Mouse (Mus musculus) adrenal gland (tissue): ENCODE data around the gene Nop14.
"Not testable (repeated sequence)": the region's sequence is repeated elsewhere in the genome, so short reads cannot be mapped to it uniquely, and the experiment has no call there.

Experiments used
- intact Hi-C: fragments of 180-260 bp; cut with DNase I; formaldehyde crosslinking; loops from one replicate; pipeline ENCODE4 v1.15.1; 2025

Nop14 gene

GRCm38 (mm10) chr5:34634746-34635400, 25.1 kb downstream of the Nop14 start:
- intact Hi-C loops, result loop anchor here (5.0 kb wide), 1 partner anchor 118 kb away; no protein-coding TSS in a partner anchor

DNA sequence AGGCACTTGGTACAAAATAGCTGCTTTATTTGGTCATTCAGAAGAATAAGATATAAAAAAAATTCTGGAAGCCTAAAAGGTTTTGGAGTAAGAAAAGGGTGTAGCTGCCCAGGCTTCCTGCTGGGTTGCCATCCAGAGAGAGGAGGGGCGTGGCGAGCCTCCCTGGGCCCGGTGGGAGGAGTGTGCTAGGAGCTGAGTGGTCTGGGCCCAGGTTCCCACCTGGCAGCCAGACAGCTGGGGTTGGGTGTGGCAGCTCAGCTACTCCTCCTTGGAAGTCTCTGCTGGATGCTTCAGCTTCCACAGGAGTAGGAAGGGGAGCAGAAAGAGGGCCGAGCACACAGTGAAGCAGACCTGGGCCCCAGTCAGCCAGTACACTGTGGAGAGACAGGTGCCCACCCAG, 26.3 kb downstream of the Nop14 start:
- intact Hi-C loops, result no loop called here

DNA sequence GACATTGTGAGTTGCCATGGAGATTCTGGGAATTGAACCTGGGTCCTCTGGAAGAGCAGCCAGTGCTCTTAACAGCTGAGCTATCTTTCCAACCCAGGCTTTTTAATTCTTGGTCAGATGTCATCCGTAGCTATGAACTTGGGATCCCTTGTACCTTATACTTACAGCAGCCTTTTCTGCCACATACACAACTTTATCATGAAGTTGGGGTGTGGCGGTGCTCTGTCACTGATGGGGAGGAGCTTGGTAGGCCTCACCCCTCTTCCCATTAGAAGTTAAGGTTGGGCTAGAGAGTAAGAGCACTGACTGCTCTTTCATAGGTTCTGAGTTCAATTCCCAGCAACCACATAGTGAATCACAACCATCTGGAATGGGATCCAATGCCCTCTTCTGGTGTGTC, 27.0 kb downstream of the Nop14 start:
- intact Hi-C loops, result no loop called here

- intact Hi-C loops, result loop anchor here (10.0 kb wide), 1 partner anchor 285 kb away; no protein-coding TSS in a partner anchor
Observed at GRCm38 (mm10) chr5:34609966-34610365, 50.0 kb downstream of the Nop14 start.

GRCm38 (mm10) chr5:34608226-34608625, 51.7 kb downstream of the Nop14 start:
- intact Hi-C loops, result no loop called here

DNA sequence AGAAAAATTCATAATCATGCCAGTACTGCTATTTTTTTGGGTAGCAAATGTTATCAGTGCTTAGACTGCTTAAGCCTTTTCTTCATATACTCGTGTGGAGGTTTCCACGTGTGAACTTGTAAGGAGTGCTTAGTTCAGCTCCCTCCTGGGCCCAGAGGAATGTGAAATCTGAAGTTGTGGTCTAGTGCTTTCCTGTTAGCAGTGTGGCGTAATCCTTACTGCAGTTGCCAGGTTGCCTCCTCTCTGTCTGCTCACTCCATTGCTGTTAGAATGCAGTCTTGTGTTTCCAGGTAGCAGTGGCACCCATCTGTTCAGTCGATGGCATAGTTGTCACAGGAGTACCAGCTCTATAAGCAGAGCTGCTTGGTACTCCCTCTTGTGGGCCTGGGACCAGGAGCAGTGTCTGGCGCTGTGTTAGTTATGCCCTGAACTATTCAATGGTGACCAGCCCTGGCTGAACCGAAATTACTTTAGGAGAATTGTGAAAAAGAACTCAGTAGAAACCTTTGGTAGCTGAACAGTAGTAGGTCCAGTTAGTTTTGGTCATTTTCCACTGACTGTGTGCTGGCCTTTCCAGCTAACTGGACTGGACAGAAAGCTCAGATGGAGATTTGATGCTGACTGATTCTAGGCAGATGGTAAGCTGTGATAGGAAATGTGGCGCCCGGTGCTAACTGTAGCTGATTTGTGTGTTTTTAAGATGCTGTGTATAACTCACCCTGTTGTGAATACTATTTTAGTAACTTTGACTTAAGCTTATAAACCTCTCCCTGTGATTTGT, 52.7 kb downstream of the Nop14 start:
- intact Hi-C loops, result no loop called here

DNA sequence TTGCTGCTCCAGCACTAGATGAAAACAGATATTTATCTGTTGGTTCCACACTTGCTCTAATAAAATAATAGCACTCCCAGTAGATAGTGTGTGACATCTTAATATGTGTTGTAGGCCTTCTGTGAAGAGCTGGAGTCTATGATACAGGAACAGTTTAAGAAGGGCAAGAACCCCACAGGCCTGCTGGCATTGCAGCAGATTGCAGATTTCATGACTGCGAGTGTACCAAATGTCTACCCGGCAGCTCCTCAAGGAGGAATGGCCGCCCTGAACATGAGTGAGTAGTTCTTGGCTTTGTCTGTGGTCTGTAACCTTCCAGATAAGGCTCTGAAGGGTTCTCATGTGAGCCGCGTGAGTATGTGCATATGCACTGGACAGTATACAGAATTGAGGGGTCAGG, 55.4 kb downstream of the Nop14 start:
- intact Hi-C loops, result no loop called here

DNA sequence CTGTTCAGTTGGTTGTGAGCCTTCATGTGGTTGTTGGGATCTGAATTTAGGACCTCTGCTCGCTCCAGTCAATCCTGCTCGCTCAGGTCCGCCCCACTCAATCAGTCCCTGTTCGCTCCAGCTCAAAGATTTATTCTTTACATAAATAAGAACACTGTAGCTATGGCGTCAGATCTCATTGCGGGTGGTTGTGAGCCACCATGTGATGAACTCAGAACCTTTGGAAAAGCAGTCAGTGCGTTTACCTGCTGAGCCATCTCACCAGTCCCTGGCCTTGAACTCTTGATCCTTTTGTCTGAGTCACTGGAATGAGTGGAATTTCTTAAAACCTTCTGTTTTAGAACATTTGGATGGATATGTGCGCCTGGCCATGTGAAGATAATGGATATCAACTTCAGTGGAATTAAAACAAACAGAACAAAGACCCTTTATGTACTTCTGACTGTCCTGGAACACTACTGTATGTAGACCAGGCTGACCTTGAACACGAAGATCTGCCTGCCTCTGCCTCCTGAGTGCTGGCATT, 66.7 kb downstream of the Nop14 start:
- intact Hi-C loops, result no loop called here

GRCm38 (mm10) chr5:34592666-34593065, 67.3 kb downstream of the Nop14 start:
- intact Hi-C loops, result no loop called here

- intact Hi-C loops, result not testable (repeated sequence)
Observed at GRCm38 (mm10) chr5:34592224-34592623, 67.7 kb downstream of the Nop14 start.

- intact Hi-C loops, result no loop called here
Observed at GRCm38 (mm10) chr5:34591388-34592004, 68.5 kb downstream of the Nop14 start.

- intact Hi-C loops, result no loop called here
Observed at GRCm38 (mm10) chr5:34590702-34591101, 69.2 kb downstream of the Nop14 start.

GRCm38 (mm10) chr5:34590059-34590458, 69.9 kb downstream of the Nop14 start:
- intact Hi-C loops, result no loop called here
